Mouse (Mus musculus): ENCODE results near the gene Sbpl. TPM values are rescaled to one million over a fixed set of nuclear protein-coding genes. Genes with fewer than 3 reads are reported as not detected.
A peak's percentile ranks its signal among the peaks of the same experiment; 100 is the strongest.

Sbpl gene
- polyA plus RNA-seq, 1 experiment from 2014 or later: not detected

- no peaks in the 10 kb centered on the region for H3K36me3 ChIP-seq
- H3K9me3 ChIP-seq (replicated peaks): no peaks in the 10 kb centered on the region
- DNase-seq (no peak), ATAC-seq (ENCODE audit: low read depth) (no peak)
- 0 out of 2 replicates have a peak, but pooled peaks cover 4% of the 10 kb centered on the region for H3K27me3 ChIP-seq
- WGBS (ENCODE audit: insufficient replicate concordance): 37% methylated on average over 4 of the region's 4 CpGs
- no peak overlapping the region for H3K4me2 ChIP-seq
- H3K4me1 ChIP-seq (replicated peaks): peaks cover 3% of the 10 kb centered on the region; the same call in 1 of the 2 replicates
- H3K27ac ChIP-seq: no peak overlapping the region
- H3K4me3 ChIP-seq (replicated peaks): no peak overlapping the region
- no peak overlapping the region for H3K9ac ChIP-seq
Measured at GRCm38 (mm10) chr17:23982912-23983311, 27.8 kb upstream of the Sbpl start.

GRCm38 (mm10) chr17:23980297-23980909 is 25.3 kb upstream of the Sbpl start, which contains the start of gene Prss30:
Gene Prss30 (minus strand): TSS chr17:23980566.
- Histone ChIP-seq H3K27ac (no peak within 1 kb of the TSS), H3K4me1 (replicated peaks) (peaks cover 3% of the 10 kb centered on the region; the same call in 1 of the 2 replicates), H3K4me2 (no peak within 1 kb of the TSS), H3K4me3 (replicated peaks) (no peak within 1 kb of the TSS), H3K36me3 (no peaks in the 10 kb centered on the region), H3K9ac (no peak within 1 kb of the TSS), H3K27me3 (no peaks in the 10 kb centered on the region), H3K9me3 (replicated peaks) (no peaks in the 10 kb centered on the region)
- WGBS (ENCODE audit: insufficient replicate concordance): 61% methylated on average over 10 of the region's 10 CpGs
- DNase-seq (no peak), ATAC-seq (ENCODE audit: low read depth) (no peak)

- DNase-seq (no peak), ATAC-seq (ENCODE audit: low read depth) (no peak)
- no peak overlapping the region for H3K27ac ChIP-seq
- no peaks in the 10 kb centered on the region for H3K36me3 ChIP-seq
- no peak overlapping the region for H3K9ac ChIP-seq
- H3K27me3 ChIP-seq: no peaks in the 10 kb centered on the region
- peaks cover 3% of the 10 kb centered on the region; the same call in 1 of the 2 replicates for H3K4me1 ChIP-seq (replicated peaks)
- H3K4me2 ChIP-seq: no peak overlapping the region
- 55% methylated on average over 3 of the region's 3 CpGs for WGBS (ENCODE audit: insufficient replicate concordance)
- no peaks in the 10 kb centered on the region for H3K9me3 ChIP-seq (replicated peaks)
- no peak overlapping the region for H3K4me3 ChIP-seq (replicated peaks)
Measured at GRCm38 (mm10) chr17:23979471-23979870, 24.4 kb upstream of the Sbpl start.

DNA sequence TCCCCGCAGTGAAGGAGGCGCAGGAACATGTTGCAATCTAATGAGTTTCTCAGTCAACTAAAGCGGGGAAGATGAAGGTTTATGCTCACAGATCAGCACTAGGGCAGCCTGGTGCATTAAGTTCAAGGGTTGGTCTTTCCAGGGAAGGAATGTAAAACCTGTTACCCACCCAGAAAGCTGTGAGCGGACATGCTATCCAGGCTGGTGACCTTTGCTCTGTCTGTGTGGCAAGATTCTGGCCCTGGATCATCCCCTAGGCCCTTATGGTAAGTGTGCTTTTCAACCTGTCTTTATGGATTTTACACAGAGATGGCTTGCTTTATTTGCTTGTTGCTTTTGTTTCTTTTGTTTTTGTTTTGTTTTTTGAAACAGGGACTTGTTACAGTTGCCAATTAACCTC is 21.6 kb upstream of the Sbpl start:
- no peaks in the 10 kb centered on the region for H3K36me3 ChIP-seq
- no peaks in the 10 kb centered on the region for H3K27me3 ChIP-seq
- no peak for ATAC-seq (ENCODE audit: low read depth)
- H3K9ac ChIP-seq: no peak overlapping the region
- H3K4me1 ChIP-seq (replicated peaks): no peaks in the 10 kb centered on the region
- no peak overlapping the region for H3K27ac ChIP-seq
- no peak overlapping the region for H3K4me3 ChIP-seq (replicated peaks)
- WGBS (ENCODE audit: insufficient replicate concordance): 63% methylated on average over 4 of the region's 4 CpGs
- no peak overlapping the region for H3K4me2 ChIP-seq
- DNase-seq: no peak
- no peaks in the 10 kb centered on the region for H3K9me3 ChIP-seq (replicated peaks)

- ATAC-seq (ENCODE audit: low read depth) (no peak), DNase-seq (no peak)
- H3K36me3 ChIP-seq: no peaks in the 10 kb centered on the region
- WGBS (ENCODE audit: insufficient replicate concordance): 62% methylated on average over 9 of the region's 9 CpGs
- H3K27me3 ChIP-seq: no peaks in the 10 kb centered on the region
- H3K27ac ChIP-seq: no peak overlapping the region
- no peak overlapping the region for H3K4me3 ChIP-seq (replicated peaks)
- no peak overlapping the region for H3K4me2 ChIP-seq
- no peaks in the 10 kb centered on the region for H3K9me3 ChIP-seq (replicated peaks)
- no peak overlapping the region for H3K9ac ChIP-seq
- H3K4me1 ChIP-seq (replicated peaks): no peaks in the 10 kb centered on the region
Measured at GRCm38 (mm10) chr17:23971315-23971714, 16.2 kb upstream of the Sbpl start.

GRCm38 (mm10) chr17:23969231-23969630 is 14.2 kb upstream of the Sbpl start:
- Histone ChIP-seq H3K9ac (no peak overlapping the region), H3K9me3 (replicated peaks) (no peaks in the 10 kb centered on the region), H3K4me3 (replicated peaks) (no peak overlapping the region), H3K36me3 (no peaks in the 10 kb centered on the region), H3K4me1 (replicated peaks) (no peaks in the 10 kb centered on the region), H3K4me2 (no peak overlapping the region), H3K27me3 (no peaks in the 10 kb centered on the region), H3K27ac (no peak overlapping the region)
- DNase-seq (peak; percentile 25), ATAC-seq (ENCODE audit: low read depth) (no peak)
- 0% methylated on average over 1 of the region's 1 CpGs for WGBS (ENCODE audit: insufficient replicate concordance)

DNA sequence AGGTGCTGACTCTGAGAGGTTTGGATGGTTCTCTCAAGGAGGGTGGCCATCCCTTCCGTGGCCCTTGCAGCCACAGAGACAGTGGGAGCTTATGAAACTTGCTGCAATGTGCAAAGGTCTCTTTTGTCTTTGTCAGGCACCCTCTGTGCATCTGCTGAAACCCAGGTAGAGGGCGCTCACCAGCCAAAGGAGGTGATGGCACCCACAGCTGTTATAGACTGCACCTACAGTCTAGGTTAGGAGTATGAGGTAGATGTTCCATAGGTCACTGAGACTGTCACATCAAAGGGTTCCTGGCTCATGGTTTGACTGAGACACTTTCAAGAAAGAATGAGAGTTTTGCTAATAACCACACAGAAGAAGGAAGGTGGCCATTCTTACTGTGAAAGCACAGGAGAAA is 13.7 kb upstream of the Sbpl start:
- Histone ChIP-seq H3K4me3 (replicated peaks) (no peak overlapping the region), H3K4me1 (replicated peaks) (no peaks in the 10 kb centered on the region), H3K9me3 (replicated peaks) (no peaks in the 10 kb centered on the region), H3K27me3 (no peaks in the 10 kb centered on the region), H3K27ac (no peak overlapping the region), H3K4me2 (no peak overlapping the region), H3K36me3 (no peaks in the 10 kb centered on the region), H3K9ac (no peak overlapping the region)
- DNase-seq (no peak), ATAC-seq (ENCODE audit: low read depth) (no peak)
- 35% methylated on average over 2 of the region's 2 CpGs for WGBS (ENCODE audit: insufficient replicate concordance)

GRCm38 (mm10) chr17:23966658-23967401 is 11.8 kb upstream of the Sbpl start:
- no peak for DNase-seq
- Histone ChIP-seq H3K27ac (no peak overlapping the region), H3K27me3 (no peaks in the 10 kb centered on the region), H3K4me3 (replicated peaks) (no peak overlapping the region), H3K9me3 (replicated peaks) (no peaks in the 10 kb centered on the region), H3K4me2 (no peak overlapping the region), H3K36me3 (no peaks in the 10 kb centered on the region), H3K4me1 (replicated peaks) (no peaks in the 10 kb centered on the region), H3K9ac (no peak overlapping the region)
- 36% methylated on average over 10 of the region's 10 CpGs for WGBS (ENCODE audit: insufficient replicate concordance)
- ATAC-seq (ENCODE audit: low read depth): no peak

GRCm38 (mm10) chr17:23965805-23966425 is 10.8 kb upstream of the Sbpl start:
- DNase-seq: no peak
- no peaks in the 10 kb centered on the region for H3K27me3 ChIP-seq
- no peak for ATAC-seq (ENCODE audit: low read depth)
- no peak overlapping the region for H3K4me3 ChIP-seq (replicated peaks)
- WGBS (ENCODE audit: insufficient replicate concordance): 37% methylated on average over 6 of the region's 6 CpGs
- no peaks in the 10 kb centered on the region for H3K9me3 ChIP-seq (replicated peaks)
- no peaks in the 10 kb centered on the region for H3K4me1 ChIP-seq (replicated peaks)
- no peak overlapping the region for H3K27ac ChIP-seq
- no peaks in the 10 kb centered on the region for H3K36me3 ChIP-seq
- H3K9ac ChIP-seq: no peak overlapping the region
- H3K4me2 ChIP-seq: no peak overlapping the region

- Histone ChIP-seq H3K4me1 (replicated peaks) (no peaks in the 10 kb centered on the region), H3K36me3 (no peaks in the 10 kb centered on the region), H3K27me3 (no peaks in the 10 kb centered on the region), H3K27ac (no peak overlapping the region), H3K9me3 (replicated peaks) (no peaks in the 10 kb centered on the region), H3K4me3 (replicated peaks) (no peak overlapping the region), H3K9ac (no peak overlapping the region), H3K4me2 (no peak overlapping the region)
- WGBS (ENCODE audit: insufficient replicate concordance): 49% methylated on average over 4 of the region's 4 CpGs
- DNase-seq (no peak), ATAC-seq (ENCODE audit: low read depth) (no peak)
Measured at GRCm38 (mm10) chr17:23961573-23962122, 6.6 kb upstream of the Sbpl start.

GRCm38 (mm10) chr17:23960084-23960738 is 5.1 kb upstream of the Sbpl start:
- no peak overlapping the region for H3K9ac ChIP-seq

More at GRCm38 (mm10) chr17:23960084-23960738, 5.1 kb upstream of the Sbpl start:
- Histone ChIP-seq H3K4me2 (no peak overlapping the region), H3K9me3 (replicated peaks) (no peaks in the 10 kb centered on the region), H3K4me1 (replicated peaks) (no peaks in the 10 kb centered on the region), H3K36me3 (no peaks in the 10 kb centered on the region), H3K27me3 (no peaks in the 10 kb centered on the region), H3K4me3 (replicated peaks) (no peak overlapping the region), H3K27ac (no peak overlapping the region)
- ATAC-seq (ENCODE audit: low read depth): 0 out of 2 replicates have a peak, but pooled peaks have one; percentile 51
- WGBS (ENCODE audit: insufficient replicate concordance): 35% methylated on average over 3 of the region's 3 CpGs
- DNase-seq: peak; percentile 34

Measured in liver, embryonic 13.5 days (tissue).